Mouse (Mus musculus) myocyte (in vitro differentiated cells): ENCODE data around the gene Gm5148. TPM values are rescaled to one million over a fixed set of nuclear protein-coding genes. Genes with fewer than 3 reads are reported as not detected.

Experiments
- H3K27me3 ChIP-seq: one replicate; pipeline ENCODE4 v1.6.1; 2011; ENCODE audit not compliant: control insufficient read depth, insufficient read depth, insufficient read length
- H3K36me3 ChIP-seq: one replicate; pipeline ENCODE4 v1.6.1; 2011; ENCODE audit not compliant: control insufficient read depth, insufficient read depth
- H3K4me2 ChIP-seq: one replicate; pipeline ENCODE4 v1.6.1; 2011; ENCODE audit warnings: low read depth, control low read depth
- H3K4me3 ChIP-seq: one replicate; pipeline ENCODE4 v1.5.1; 2011; ENCODE audit warnings: mild to moderate bottlenecking, control low read depth, moderate library complexity
- H3K79me2 ChIP-seq: one replicate; pipeline ENCODE4 v1.6.1; 2011; ENCODE audit not compliant: control insufficient read depth, insufficient read depth
- H3ac ChIP-seq: one replicate; pipeline ENCODE4 v1.6.1; 2011; ENCODE audit not compliant: control insufficient read depth, insufficient read length
- CEBPB ChIP-seq: IDR thresholded peaks from 2 replicates; pipeline ENCODE4 v1.6.1; 2011; ENCODE audit warnings: mild to moderate bottlenecking, moderate library complexity; ENCODE audit not compliant: poor library complexity, insufficient read depth, severe bottlenecking
- E2F4 ChIP-seq: IDR thresholded peaks from one replicate; pipeline ENCODE4 v1.6.1; 2011; ENCODE audit warnings: mild to moderate bottlenecking, control low read depth, moderate library complexity; ENCODE audit not compliant: insufficient read depth
- MAX ChIP-seq: IDR thresholded peaks from one replicate; pipeline ENCODE4 v1.6.1; 2011; ENCODE audit warnings: low read depth, mild to moderate bottlenecking, control low read depth
- MYOD1 ChIP-seq, 3 experiments: IDR thresholded peaks; one replicate each; pipeline ENCODE4 v1.6.1; 2011; ENCODE audit warnings: control low read depth in 2 of 3, low read depth in 2 of 3, mild to moderate bottlenecking in 2 of 3, moderate library complexity in 1 of 3; ENCODE audit not compliant: insufficient read length in 2 of 3, control insufficient read depth in 1 of 3
- MYOG ChIP-seq, 3 experiments: IDR thresholded peaks; one replicate each; pipeline ENCODE4 v1.6.1; 2011; ENCODE audit warnings: control low read depth in 2 of 3, low read depth in 2 of 3, mild to moderate bottlenecking in 2 of 3; ENCODE audit not compliant: insufficient read length in 2 of 3, control insufficient read depth in 1 of 3, insufficient read depth in 1 of 3
- POLR2A ChIP-seq: IDR thresholded peaks from one replicate; pipeline ENCODE4 v1.6.1; 2011; ENCODE audit warnings: low read depth, mild to moderate bottlenecking, control low read depth, moderate library complexity; ENCODE audit not compliant: insufficient read length
- POLR2AphosphoS2 ChIP-seq: IDR thresholded peaks from one replicate; pipeline ENCODE4 v1.6.1; 2011; ENCODE audit warnings: low read depth, control low read depth; ENCODE audit not compliant: insufficient read length
- REST ChIP-seq: IDR thresholded peaks from one replicate; pipeline ENCODE4 v1.6.1; 2011; ENCODE audit warnings: mild to moderate bottlenecking, control low read depth, moderate library complexity; ENCODE audit not compliant: insufficient read depth, insufficient read length
- SRF ChIP-seq: IDR thresholded peaks from one replicate; pipeline ENCODE4 v1.6.1; 2011; ENCODE audit warnings: low read depth; ENCODE audit not compliant: control insufficient read depth, insufficient read length
- TCF12 ChIP-seq: IDR thresholded peaks from one replicate; pipeline ENCODE4 v1.6.1; 2011; ENCODE audit warnings: mild to moderate bottlenecking, control low read depth; ENCODE audit not compliant: poor library complexity, insufficient read depth, severe bottlenecking
- TCF3 ChIP-seq: IDR thresholded peaks from one replicate; pipeline ENCODE4 v1.6.1; 2011; ENCODE audit warnings: low read depth, control low read depth; ENCODE audit not compliant: insufficient read length
- USF1 ChIP-seq: IDR thresholded peaks from one replicate; pipeline ENCODE4 v1.6.1; 2011; ENCODE audit warnings: low read depth, mild to moderate bottlenecking, control low read depth, moderate library complexity
- polyA plus RNA-seq: library from polyadenylated mRNA; unstranded; fragments of >200 nt; fragmentation: generic; extraction: Trizol; gene quantifications from one replicate; pipeline ENCODE4 v1.2.1, GENCODE M21; 2012; ENCODE audit warnings: missing spikeins

Gene Gm5148
- polyA plus RNA-seq, 1 experiment = 27.4 TPM

DNA sequence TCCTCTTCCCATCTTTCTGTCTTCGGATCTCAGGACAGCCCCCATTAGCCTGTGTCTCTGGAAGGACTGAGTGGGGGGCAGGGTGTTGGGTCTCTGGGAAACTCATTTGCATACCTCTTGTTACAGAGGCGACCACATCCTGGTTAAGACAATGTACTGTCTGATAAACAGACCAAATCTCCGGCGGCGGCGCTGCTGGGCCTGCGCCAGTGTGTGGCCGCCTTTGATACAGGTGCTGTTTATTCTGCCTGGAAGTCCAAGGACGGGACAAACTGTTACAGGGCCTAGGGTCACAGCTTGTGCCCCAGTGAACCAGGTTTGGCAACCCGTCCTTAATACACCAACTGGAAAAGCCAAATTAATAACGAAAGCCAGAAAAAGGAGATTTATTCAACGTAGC, 33.8 kb upstream of the Gm5148 start:
- Histone ChIP-seq H3K79me2 (no peaks in the 10 kb centered on the region), H3K27me3 (no peaks in the 10 kb centered on the region), H3K4me3 (no peak overlapping the region), H3ac (no peak overlapping the region), H3K36me3 (no peaks in the 10 kb centered on the region), H3K4me2 (no peak overlapping the region)
- no peak for TF ChIP-seq REST
- no peak for TF ChIP-seq TCF12
- TF ChIP-seq USF1 = no peak
- TF ChIP-seq E2F4 = no peak
- no peak for TF ChIP-seq MYOD1 (IDR thresholded peaks at IDR 0.05; ENCODE audit: control insufficient read depth in 1 of 3, insufficient read length in 2 of 3, low read depth in 2 of 3)
- no peak for TF ChIP-seq MAX
- TF ChIP-seq POLR2A = no peak
- TF ChIP-seq MYOG (IDR thresholded peaks at IDR 0.05; ENCODE audit: control insufficient read depth in 1 of 3, insufficient read depth in 1 of 3, insufficient read length in 2 of 3, low read depth in 2 of 3) = no peak
- no peak for TF ChIP-seq CEBPB
- no peak for TF ChIP-seq POLR2AphosphoS2

DNA sequence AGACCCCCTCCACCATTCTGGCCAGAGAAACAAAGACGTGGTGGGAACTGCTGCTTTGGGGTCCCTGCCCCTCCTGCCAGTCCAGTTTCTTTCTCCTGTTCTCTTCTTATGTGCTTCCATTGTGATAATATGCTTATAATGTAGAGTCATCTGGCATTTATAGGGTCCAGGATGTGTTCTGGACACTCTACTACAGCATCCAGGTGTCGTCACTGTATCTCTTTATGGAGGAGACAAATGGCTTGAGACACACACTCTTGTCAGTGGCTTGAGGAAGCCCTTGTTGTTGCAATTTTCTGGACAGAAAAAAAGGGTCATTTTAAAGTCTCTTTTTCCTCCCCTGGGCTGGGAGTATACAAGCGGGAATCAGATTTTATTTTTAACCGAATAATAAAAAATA, 33.3 kb upstream of the Gm5148 start:
- Histone ChIP-seq H3K79me2 (no peaks in the 10 kb centered on the region), H3K4me2 (no peak overlapping the region), H3K36me3 (no peaks in the 10 kb centered on the region), H3K27me3 (no peaks in the 10 kb centered on the region), H3ac (no peak overlapping the region), H3K4me3 (no peak overlapping the region)
- TF ChIP-seq SRF (no peak), CEBPB (no peak), POLR2A (no peak), MAX (no peak), TCF3 (no peak), TCF12 (no peak), MYOG (IDR thresholded peaks at IDR 0.05; ENCODE audit: control insufficient read depth in 1 of 3, insufficient read depth in 1 of 3, insufficient read length in 2 of 3, low read depth in 2 of 3) (no peak), POLR2AphosphoS2 (no peak), REST (no peak), USF1 (no peak), MYOD1 (IDR thresholded peaks at IDR 0.05; ENCODE audit: control insufficient read depth in 1 of 3, insufficient read length in 2 of 3, low read depth in 2 of 3) (no peak), E2F4 (no peak)

DNA sequence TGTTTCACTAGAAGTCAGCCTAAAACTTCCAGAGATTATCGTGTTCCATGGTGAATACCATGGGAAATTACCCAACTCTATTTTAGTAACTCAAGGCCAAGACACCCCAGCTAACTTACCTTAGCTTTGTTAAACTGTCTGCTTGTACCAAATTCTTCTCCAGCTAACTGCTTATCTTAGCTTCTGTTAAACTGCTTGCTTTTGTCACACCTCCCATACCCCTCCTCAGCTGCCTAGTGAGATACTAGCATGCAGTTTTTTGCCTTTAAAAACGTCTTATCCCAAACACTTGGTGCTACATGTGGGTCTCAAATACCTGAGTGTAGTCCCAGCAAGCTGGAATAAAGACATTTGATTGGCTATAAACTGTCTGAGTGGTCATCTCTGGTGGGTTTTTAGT, 31.7 kb upstream of the Gm5148 start:
- no peaks in the 10 kb centered on the region for H3K27me3 ChIP-seq
- H3K4me3 ChIP-seq = no peak overlapping the region
- no peak for TF ChIP-seq MAX
- no peak for TF ChIP-seq TCF3
- no peak for TF ChIP-seq POLR2A
- no peak for TF ChIP-seq POLR2AphosphoS2
- no peak for TF ChIP-seq REST

DNA sequence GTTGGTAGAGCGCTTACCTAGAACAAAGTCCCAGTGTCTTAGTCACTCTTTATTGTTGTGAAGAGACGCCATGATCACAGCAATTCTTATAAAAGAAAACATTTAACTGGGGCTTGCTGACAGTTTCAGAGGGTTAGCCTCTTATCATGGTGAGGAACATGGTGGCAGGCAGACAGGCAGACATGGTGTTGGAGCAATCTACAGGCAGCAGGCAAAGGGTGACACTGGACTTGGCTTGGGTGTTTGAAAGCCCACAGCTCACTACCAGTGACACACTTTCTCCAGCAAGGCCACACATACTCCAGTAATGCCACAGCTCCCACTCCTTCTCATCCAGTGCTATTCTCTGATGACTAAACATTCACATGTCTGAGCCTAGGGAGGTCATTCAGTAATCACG, 30.3 kb upstream of the Gm5148 start:
- H3K27me3 ChIP-seq = no peaks in the 10 kb centered on the region
- no peak for TF ChIP-seq MYOG (IDR thresholded peaks at IDR 0.05; ENCODE audit: control insufficient read depth in 1 of 3, insufficient read depth in 1 of 3, insufficient read length in 2 of 3, low read depth in 2 of 3)
- no peak for TF ChIP-seq E2F4
- no peak for TF ChIP-seq SRF
- no peak for TF ChIP-seq MYOD1 (IDR thresholded peaks at IDR 0.05; ENCODE audit: control insufficient read depth in 1 of 3, insufficient read length in 2 of 3, low read depth in 2 of 3)
- no peak for TF ChIP-seq POLR2A
- no peak for TF ChIP-seq USF1
- TF ChIP-seq CEBPB = no peak
- TF ChIP-seq POLR2AphosphoS2 = no peak
- TF ChIP-seq REST = no peak
- no peak for TF ChIP-seq TCF12
- TF ChIP-seq TCF3 = no peak
- no peak for TF ChIP-seq MAX
- H3ac ChIP-seq = no peak overlapping the region
- no peak overlapping the region for H3K4me2 ChIP-seq
- no peak overlapping the region for H3K4me3 ChIP-seq
- H3K79me2 ChIP-seq = no peaks in the 10 kb centered on the region
- H3K36me3 ChIP-seq = no peaks in the 10 kb centered on the region

More for the DNA sequence above, 31.7 kb upstream of the Gm5148 start:
- H3ac ChIP-seq = no peak overlapping the region
- H3K36me3 ChIP-seq = no peaks in the 10 kb centered on the region
- H3K79me2 ChIP-seq = no peaks in the 10 kb centered on the region
- no peak overlapping the region for H3K4me2 ChIP-seq

DNA sequence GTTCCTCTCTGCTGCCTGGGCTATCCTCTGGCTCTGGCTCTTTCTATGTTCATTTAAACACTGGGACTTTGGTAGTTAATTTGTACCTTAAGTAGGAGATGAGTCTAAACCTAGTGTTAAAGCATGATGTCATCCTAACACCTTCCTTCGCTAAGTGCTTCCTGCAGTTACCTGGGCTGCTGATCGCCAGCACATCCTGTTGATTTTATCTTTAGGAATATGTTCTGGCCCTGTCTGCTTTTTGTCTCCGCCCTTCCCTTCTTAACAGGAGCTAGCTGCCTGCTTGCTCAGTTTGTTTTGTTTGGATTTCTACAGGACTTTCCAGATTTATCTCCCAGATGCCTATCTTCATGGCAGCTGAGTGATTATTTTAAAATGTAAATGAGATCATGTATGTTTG, 28.9 kb upstream of the Gm5148 start:
- Histone ChIP-seq H3K36me3 (no peaks in the 10 kb centered on the region), H3K79me2 (no peaks in the 10 kb centered on the region), H3K27me3 (no peaks in the 10 kb centered on the region), H3K4me3 (no peak overlapping the region), H3ac (no peak overlapping the region), H3K4me2 (no peak overlapping the region)
- TF ChIP-seq CEBPB (no peak), TCF3 (no peak), TCF12 (no peak), MYOD1 (IDR thresholded peaks at IDR 0.05; ENCODE audit: control insufficient read depth in 1 of 3, insufficient read length in 2 of 3, low read depth in 2 of 3) (no peak), SRF (no peak), POLR2A (no peak), MAX (no peak), POLR2AphosphoS2 (no peak), USF1 (no peak), E2F4 (no peak), REST (no peak), MYOG (IDR thresholded peaks at IDR 0.05; ENCODE audit: control insufficient read depth in 1 of 3, insufficient read depth in 1 of 3, insufficient read length in 2 of 3, low read depth in 2 of 3) (no peak)
